Mouse (Mus musculus): ENCODE data around the gene Cbs.

GRCm38 (mm10) chr17:31660661-31661250, 23.7 kb upstream of the Cbs start:
- TF ChIP-seq POLR2A (IDR thresholded peaks at IDR 0.05; ENCODE audit: extremely low read depth, insufficient read depth, low read length) (no peak), CTCF (IDR thresholded peaks at IDR 0.05; ENCODE audit: low read depth, low read length) (no peak)
